Mouse (Mus musculus): ENCODE measurements at regions not wholly inside any gene's neighbourhood (a gene's known extent, or its start where the extent isn't known, plus 50 kb on each side); places are given as distances from the start of the nearest gene placed in this dataset.
"Not testable (repeated sequence)": the region's sequence is repeated elsewhere in the genome, so short reads cannot be mapped to it uniquely, and the experiment has no call there.

GRCm38 (mm10) chr19:8496561-8496960, 91.7 kb upstream of the Slc22a30 start:
- ATAC-seq (replicated peaks; ENCODE audit: poor library complexity, severe bottlenecking) = not testable (repeated sequence)

GRCm38 (mm10) chr19:8497526-8497925, 92.6 kb upstream of the Slc22a30 start:
- ATAC-seq (replicated peaks; ENCODE audit: poor library complexity, severe bottlenecking) = not testable (repeated sequence)

DNA sequence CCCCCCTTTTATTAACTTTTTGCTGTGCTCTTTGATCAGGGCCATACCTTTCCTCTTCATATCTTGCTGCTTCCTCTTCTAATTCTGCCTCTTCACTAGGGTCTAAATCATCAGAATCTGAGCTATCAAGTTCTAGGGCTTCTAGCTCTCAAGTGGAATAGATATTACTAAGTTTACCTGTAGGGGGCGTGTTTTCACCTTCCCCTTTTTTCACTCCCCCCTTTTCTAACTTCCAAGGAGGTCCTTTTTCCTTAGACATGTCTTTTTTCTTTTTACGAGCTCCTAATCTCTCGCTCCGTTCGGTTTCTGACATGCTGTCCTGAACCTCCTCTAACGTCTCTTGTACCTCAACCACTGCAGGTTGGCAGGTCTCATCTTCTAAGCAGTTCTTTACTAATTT, 73.3 kb upstream of the Slc22a8 start:
- not testable (repeated sequence) for ATAC-seq (replicated peaks; ENCODE audit: poor library complexity, severe bottlenecking)

GRCm38 (mm10) chr19:8518273-8518672, 72.8 kb upstream of the Slc22a8 start:
- peak; percentile 99 for ATAC-seq (replicated peaks; ENCODE audit: poor library complexity, severe bottlenecking)

DNA sequence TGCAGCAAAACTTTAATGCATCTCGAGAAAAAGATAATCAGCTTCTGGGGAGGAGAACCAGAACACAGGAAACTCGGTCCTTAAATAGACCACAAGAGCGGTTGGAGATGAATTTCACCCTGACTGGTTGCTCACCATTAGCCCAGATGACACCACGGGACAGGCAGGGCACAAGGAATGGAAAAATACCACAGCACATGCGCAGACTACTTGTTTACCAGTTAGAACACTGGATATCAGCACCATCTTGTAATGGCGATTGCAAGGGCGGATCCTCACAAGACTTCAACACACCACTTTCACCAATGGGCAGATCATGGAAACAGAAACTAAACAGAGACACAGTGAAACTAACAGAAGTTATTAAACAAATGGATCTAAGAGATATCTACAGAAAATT, 72.1 kb upstream of the Slc22a8 start:
- not testable (repeated sequence) for ATAC-seq (replicated peaks; ENCODE audit: poor library complexity, severe bottlenecking)

GRCm38 (mm10) chr19:8534597-8534996, 56.5 kb upstream of the Slc22a8 start:
- ATAC-seq (replicated peaks; ENCODE audit: poor library complexity, severe bottlenecking) = peak; percentile 100

DNA sequence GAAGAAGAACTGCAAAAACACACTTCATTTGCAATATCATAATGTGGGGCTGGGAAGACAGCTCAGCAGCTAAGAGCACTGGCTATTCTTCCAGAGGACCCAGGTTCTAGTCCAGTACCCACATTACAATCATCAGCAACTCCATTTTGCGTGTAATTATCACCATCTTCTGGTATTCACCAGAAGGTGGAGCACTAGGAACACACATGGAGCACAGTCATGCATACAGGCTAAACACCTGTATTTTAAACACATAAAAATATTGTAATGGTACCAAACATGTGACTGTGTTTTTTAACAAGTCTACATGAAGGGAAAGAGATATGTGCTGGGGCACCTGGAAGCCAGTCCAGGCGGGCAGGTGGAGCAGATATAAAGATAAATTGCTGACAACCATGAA, 55.0 kb upstream of the Slc22a8 start:
- ATAC-seq (replicated peaks; ENCODE audit: poor library complexity, severe bottlenecking) = no peak

Measured in granulocyte monocyte progenitor cell, adult 5-6 weeks (primary cell).